7 mouse cellular contexts compared by ENCODE assay signal in genomic region chr11:120832962-120833361, GRCm38 (mm10). TPM values are rescaled to one million over a fixed set of nuclear protein-coding genes. Genes with fewer than 3 reads are reported as not detected.
DNase-seq lines count a peak whose midpoint lies in the region; ATAC-seq and TF ChIP-seq lines count a peak whose summit lies in the region.
"Not testable (repeated sequence)": the region's sequence is repeated elsewhere in the genome, so short reads cannot be mapped to it uniquely, and the experiment has no call there.

No protein-coding gene starts in this region.

- TF ChIP-seq CTCF in lung, postnatal 0 days (IDR thresholded peaks at IDR 0.05) = not testable (repeated sequence)

- H3K27me3 ChIP-seq in forebrain, embryonic 12.5 days; heart, embryonic 13.5 days (replicated peaks); intestine, embryonic 14.5 days (replicated peaks; ENCODE audit: control insufficient read depth, insufficient read depth, low read length); liver, embryonic 13.5 days; lung, postnatal 0 days (replicated peaks; ENCODE audit: insufficient read depth, low read length); midbrain, embryonic 14.5 days (ENCODE audit: control insufficient read depth, insufficient read depth, low read length); neural tube, embryonic 15.5 days (replicated peaks): not testable (repeated sequence)

- H3K9ac ChIP-seq in forebrain, embryonic 12.5 days; heart, embryonic 13.5 days; intestine, embryonic 14.5 days (ENCODE audit: low read length); liver, embryonic 13.5 days; lung, postnatal 0 days (replicated peaks; ENCODE audit: low read depth); midbrain, embryonic 14.5 days (replicated peaks; ENCODE audit: low read length); neural tube, embryonic 15.5 days (replicated peaks): not testable (repeated sequence)

- not testable (repeated sequence) for H3K36me3 ChIP-seq in forebrain, embryonic 12.5 days (replicated peaks); heart, embryonic 13.5 days; intestine, embryonic 14.5 days (ENCODE audit: control insufficient read depth, insufficient read depth, low read length); liver, embryonic 13.5 days; lung, postnatal 0 days (ENCODE audit: insufficient read depth, low read length); midbrain, embryonic 14.5 days (ENCODE audit: control insufficient read depth, insufficient read depth, low read length); neural tube, embryonic 15.5 days

- TF ChIP-seq EP300 in lung, postnatal 0 days (IDR thresholded peaks at IDR 0.05) = not testable (repeated sequence)

- DNase-seq in intestine, embryonic 14.5 days (ENCODE audit: low spot score); lung, postnatal 0 days (ENCODE audit: low spot score); midbrain, embryonic 14.5 days: not testable (repeated sequence)
- DNase-seq in liver, embryonic 13.5 days = peak; percentile 29

- H3K27ac ChIP-seq in forebrain, embryonic 12.5 days = peak overlapping the region; percentile 85
- peak overlapping the region; percentile 72; the same call in 1 of the 2 replicates for H3K27ac ChIP-seq in heart, embryonic 13.5 days (replicated peaks)
- H3K27ac ChIP-seq in intestine, embryonic 14.5 days (ENCODE audit: low read depth) = peak overlapping the region; percentile 75; the same call in 1 of the 2 replicates
- H3K27ac ChIP-seq in liver, embryonic 13.5 days = not testable (repeated sequence)
- 0 out of 2 replicates have a peak overlapping the region, but pooled peaks have one; percentile 22 for H3K27ac ChIP-seq in lung, postnatal 0 days (ENCODE audit: low read length)
- H3K27ac ChIP-seq in midbrain, embryonic 14.5 days (replicated peaks; ENCODE audit: low read depth, low read length) = peak overlapping the region; percentile 68
- H3K27ac ChIP-seq in neural tube, embryonic 15.5 days (replicated peaks) = peak overlapping the region; percentile 69; the same call in 1 of the 2 replicates

- WGBS in forebrain, embryonic 12.5 days = 90% methylated on average over 5 of the region's 5 CpGs
- 83% methylated on average over 5 of the region's 5 CpGs for WGBS in heart, embryonic 13.5 days
- 87% methylated on average over 5 of the region's 5 CpGs for WGBS in intestine, embryonic 14.5 days
- 41% methylated on average over 5 of the region's 5 CpGs for WGBS in liver, embryonic 13.5 days (ENCODE audit: insufficient replicate concordance)
- 88% methylated on average over 5 of the region's 5 CpGs for WGBS in lung, postnatal 0 days
- WGBS in midbrain, embryonic 14.5 days = 92% methylated on average over 5 of the region's 5 CpGs
- 88% methylated on average over 5 of the region's 5 CpGs for WGBS in neural tube, embryonic 15.5 days

- H3K4me1 ChIP-seq in forebrain, embryonic 12.5 days = peaks cover 22% of the 10 kb centered on the region
- H3K4me1 ChIP-seq in heart, embryonic 13.5 days = peaks cover 22% of the 10 kb centered on the region
- H3K4me1 ChIP-seq in intestine, embryonic 14.5 days (replicated peaks; ENCODE audit: control insufficient read depth, insufficient read depth, low read length); lung, postnatal 0 days (ENCODE audit: insufficient read depth, low read depth, low read length); midbrain, embryonic 14.5 days (ENCODE audit: control insufficient read depth, insufficient read depth, low read length): not testable (repeated sequence)
- peaks cover 21% of the 10 kb centered on the region for H3K4me1 ChIP-seq in liver, embryonic 13.5 days (replicated peaks)
- peaks cover 11% of the 10 kb centered on the region for H3K4me1 ChIP-seq in neural tube, embryonic 15.5 days

- not testable (repeated sequence) for H3K4me3 ChIP-seq in forebrain, embryonic 12.5 days (replicated peaks); heart, embryonic 13.5 days; intestine, embryonic 14.5 days (ENCODE audit: low read depth, low read length); liver, embryonic 13.5 days (replicated peaks); lung, postnatal 0 days (ENCODE audit: low read depth, low read length); midbrain, embryonic 14.5 days (replicated peaks; ENCODE audit: low read depth, low read length); neural tube, embryonic 15.5 days (replicated peaks)

- H3K4me2 ChIP-seq in forebrain, embryonic 12.5 days; heart, embryonic 13.5 days; intestine, embryonic 14.5 days (ENCODE audit: low read length); liver, embryonic 13.5 days; lung, postnatal 0 days (replicated peaks; ENCODE audit: low read depth, low read length); midbrain, embryonic 14.5 days (ENCODE audit: low read length); neural tube, embryonic 15.5 days: not testable (repeated sequence)

- not testable (repeated sequence) for H3K9me3 ChIP-seq in forebrain, embryonic 12.5 days; heart, embryonic 13.5 days; intestine, embryonic 14.5 days (ENCODE audit: control insufficient read depth, low read length); liver, embryonic 13.5 days (replicated peaks); lung, postnatal 0 days (ENCODE audit: low read length); midbrain, embryonic 14.5 days (ENCODE audit: control insufficient read depth, low read length); neural tube, embryonic 15.5 days (replicated peaks)

- ATAC-seq in forebrain, embryonic 12.5 days (ENCODE audit: low FRiP score); heart, embryonic 13.5 days (ENCODE audit: extremely low read depth, insufficient number of reproducible peaks, low FRiP score, low TSS enrichment); intestine, embryonic 14.5 days (replicated peaks; ENCODE audit: low FRiP score, low TSS enrichment, low read depth); lung, postnatal 0 days; midbrain, embryonic 14.5 days (ENCODE audit: low FRiP score, low TSS enrichment); neural tube, embryonic 15.5 days (ENCODE audit: low FRiP score): not testable (repeated sequence)
- peak; percentile 56 for ATAC-seq in liver, embryonic 13.5 days (ENCODE audit: low read depth)

RNA-seq across cellular contexts. Expression of gene Fasn, which starts 8.6 kb away (rescaled TPM):
- 118 and 139 TPM in 2 replicates for polyA plus RNA-seq in forebrain, embryonic 12.5 days (2016; fragmentation: Nextera tagmentation; extraction: Ambion mirVana)
- polyA plus RNA-seq in heart, embryonic 13.5 days (2015; fragmentation: Nextera tagmentation; extraction: Ambion mirVana) = 23.2 and 26.4 TPM in 2 replicates
- 106 and 115 TPM in 2 replicates for polyA plus RNA-seq in intestine, embryonic 14.5 days (2014; fragmentation: Nextera tagmentation; extraction: Ambion mirVana)
- polyA plus RNA-seq in liver, embryonic 13.5 days (2015; fragmentation: Nextera tagmentation; extraction: Ambion mirVana) = 15.3 and 17.9 TPM in 2 replicates
- 54.7 and 63.8 TPM in 2 replicates for polyA plus RNA-seq in lung, postnatal 0 days (2015; fragmentation: Nextera tagmentation; extraction: Ambion mirVana)
- polyA plus RNA-seq in midbrain, embryonic 14.5 days (2014; fragmentation: Nextera tagmentation; extraction: Ambion mirVana) = 120 and 124 TPM in 2 replicates
- 67.9 and 71.0 TPM in 2 replicates for polyA plus RNA-seq in neural tube, embryonic 15.5 days (2015; fragmentation: Nextera tagmentation; extraction: Ambion mirVana)

RNA-seq across cellular contexts. Expression of gene Dus1l, which starts 36.8 kb away (rescaled TPM):
- polyA plus RNA-seq in forebrain, embryonic 12.5 days (2016; fragmentation: Nextera tagmentation; extraction: Ambion mirVana) = 67.9 and 69.6 TPM in 2 replicates
- polyA plus RNA-seq in heart, embryonic 13.5 days (2015; fragmentation: Nextera tagmentation; extraction: Ambion mirVana) = 40.8 and 45.2 TPM in 2 replicates
- 83.0 and 89.8 TPM in 2 replicates for polyA plus RNA-seq in intestine, embryonic 14.5 days (2014; fragmentation: Nextera tagmentation; extraction: Ambion mirVana)
- 82.6 and 86.2 TPM in 2 replicates for polyA plus RNA-seq in liver, embryonic 13.5 days (2015; fragmentation: Nextera tagmentation; extraction: Ambion mirVana)
- 40.5 and 43.1 TPM in 2 replicates for polyA plus RNA-seq in lung, postnatal 0 days (2015; fragmentation: Nextera tagmentation; extraction: Ambion mirVana)
- 39.4 and 48.0 TPM in 2 replicates for polyA plus RNA-seq in midbrain, embryonic 14.5 days (2014; fragmentation: Nextera tagmentation; extraction: Ambion mirVana)
- polyA plus RNA-seq in neural tube, embryonic 15.5 days (2015; fragmentation: Nextera tagmentation; extraction: Ambion mirVana) = 45.4 and 52.4 TPM in 2 replicates

RNA-seq across cellular contexts. Expression of gene Gps1, which starts 48.9 kb away (rescaled TPM):
- 246 and 247 TPM in 2 replicates for polyA plus RNA-seq in forebrain, embryonic 12.5 days (2016; fragmentation: Nextera tagmentation; extraction: Ambion mirVana)
- polyA plus RNA-seq in heart, embryonic 13.5 days (2015; fragmentation: Nextera tagmentation; extraction: Ambion mirVana) = 139 and 146 TPM in 2 replicates
- 221 and 245 TPM in 2 replicates for polyA plus RNA-seq in intestine, embryonic 14.5 days (2014; fragmentation: Nextera tagmentation; extraction: Ambion mirVana)
- polyA plus RNA-seq in liver, embryonic 13.5 days (2015; fragmentation: Nextera tagmentation; extraction: Ambion mirVana) = 102 and 104 TPM in 2 replicates
- 121 and 131 TPM in 2 replicates for polyA plus RNA-seq in lung, postnatal 0 days (2015; fragmentation: Nextera tagmentation; extraction: Ambion mirVana)
- polyA plus RNA-seq in midbrain, embryonic 14.5 days (2014; fragmentation: Nextera tagmentation; extraction: Ambion mirVana) = 303 and 316 TPM in 2 replicates
- 266 and 277 TPM in 2 replicates for polyA plus RNA-seq in neural tube, embryonic 15.5 days (2015; fragmentation: Nextera tagmentation; extraction: Ambion mirVana)

RNA-seq across cellular contexts. Expression of gene Rfng, which starts 49.0 kb away (rescaled TPM):
- polyA plus RNA-seq in forebrain, embryonic 12.5 days (2016; fragmentation: Nextera tagmentation; extraction: Ambion mirVana) = 58.1 and 63.7 TPM in 2 replicates
- 21.4 and 24.5 TPM in 2 replicates for polyA plus RNA-seq in heart, embryonic 13.5 days (2015; fragmentation: Nextera tagmentation; extraction: Ambion mirVana)
- 23.8 and 28.3 TPM in 2 replicates for polyA plus RNA-seq in intestine, embryonic 14.5 days (2014; fragmentation: Nextera tagmentation; extraction: Ambion mirVana)
- polyA plus RNA-seq in liver, embryonic 13.5 days (2015; fragmentation: Nextera tagmentation; extraction: Ambion mirVana) = 11.2 and 15.4 TPM in 2 replicates
- polyA plus RNA-seq in lung, postnatal 0 days (2015; fragmentation: Nextera tagmentation; extraction: Ambion mirVana) = 22.5 and 26.4 TPM in 2 replicates
- polyA plus RNA-seq in midbrain, embryonic 14.5 days (2014; fragmentation: Nextera tagmentation; extraction: Ambion mirVana) = 83.9 and 102 TPM in 2 replicates
- polyA plus RNA-seq in neural tube, embryonic 15.5 days (2015; fragmentation: Nextera tagmentation; extraction: Ambion mirVana) = 123 and 136 TPM in 2 replicates
